Comparison of ENCODE assay signal across 9 mouse cellular contexts in the genomic region with DNA sequence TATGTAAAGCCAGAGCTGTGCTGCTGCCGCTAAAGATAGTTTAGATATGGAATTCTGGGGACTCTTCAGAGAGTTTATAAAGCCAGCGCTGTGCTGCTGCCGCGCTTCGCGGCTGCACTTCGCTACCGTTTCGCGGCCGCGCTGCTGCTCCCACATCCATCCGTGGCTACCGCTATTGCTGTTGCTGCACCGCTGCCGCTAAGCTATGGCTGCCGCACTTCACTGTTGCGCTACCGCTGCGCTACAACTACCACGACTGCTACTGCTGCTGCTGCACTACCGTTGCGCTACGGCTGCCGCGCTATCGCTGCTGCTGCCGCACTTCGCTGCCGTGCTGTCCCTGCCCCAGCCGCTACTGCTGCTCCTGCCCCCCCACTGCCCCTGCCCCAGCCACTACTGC. TPM values are rescaled to one million over a fixed set of nuclear protein-coding genes. Genes with fewer than 3 reads are reported as not detected.
DNase-seq lines count a peak whose midpoint lies in the region; ATAC-seq lines count a peak whose summit lies in the region.
"Had no signal": no experiment of that assay in that cellular context is flagged by ENCODE, and none has a peak within 500 bp of the region (broad histone marks: within the 10 kb centered on the region; RNA-seq: fewer than 3 reads in every experiment).

No protein-coding gene starts in this region.

- no peak for ATAC-seq in heart, embryonic 14.5 days (ENCODE audit: insufficient number of reproducible peaks, insufficient read depth, low FRiP score, low read depth)
- peak; percentile 61; the same call in 1 of the 2 replicates for ATAC-seq in forebrain, embryonic 13.5 days
- ATAC-seq: Patski had no signal

- peak overlapping the region in 1 of 2 experiments; percentile 21; a peak in 1 of 4 replicates for H3K4me3 ChIP-seq in heart, embryonic 14.5 days (ENCODE audit: control insufficient read depth in 1 of 2, insufficient read depth in 1 of 2, low read depth in 1 of 2, low read length in 2 of 2)
- H3K4me3 ChIP-seq in forebrain, embryonic 13.5 days: peak overlapping the region; percentile 14; the same call in 1 of the 2 replicates

- DNase-seq in heart, adult 18-20 months: no peak
- DNase-seq in ES-CJ7 (ENCODE audit: low read depth, low spot score): peak; percentile 64
- peak; percentile 45 for DNase-seq in mesoderm, embryonic 11.5 days (ENCODE audit: low read depth, low spot score)
- no peak for DNase-seq in ovary, adult 18-20 months (ENCODE audit: low spot score)
- no peak for DNase-seq in layer of hippocampus, postnatal 14 days (ENCODE audit: low spot score in 2 of 2)
- no peak for DNase-seq in gastrocnemius, postnatal 4 days (ENCODE audit: low spot score in 2 of 2)

- H3K4me1 ChIP-seq in heart, embryonic 14.5 days (ENCODE audit: control insufficient read depth in 2 of 2, insufficient read depth in 2 of 2, low read length in 2 of 2): no peaks in the 10 kb centered on the region
- H3K4me1 ChIP-seq in forebrain, embryonic 13.5 days: no peaks in the 10 kb centered on the region

- no peak overlapping the region for H3K9ac ChIP-seq in heart, embryonic 14.5 days (ENCODE audit: low read length)
- no peak overlapping the region for H3K9ac ChIP-seq in forebrain, embryonic 13.5 days

- peaks cover 40% of the 10 kb centered on the region for H3K27me3 ChIP-seq in heart, embryonic 14.5 days (ENCODE audit: control insufficient read depth, insufficient read depth, low read length)
- peaks cover 55% of the 10 kb centered on the region for H3K27me3 ChIP-seq in forebrain, embryonic 13.5 days

- H3K27ac ChIP-seq in heart, embryonic 14.5 days (replicated peaks in 1 of 2; ENCODE audit: control insufficient read depth in 1 of 2, insufficient read depth in 1 of 2, low read depth in 2 of 2, low read length in 2 of 2): no peak overlapping the region
- no peak overlapping the region for H3K27ac ChIP-seq in forebrain, embryonic 13.5 days

- no peaks in the 10 kb centered on the region for H3K36me3 ChIP-seq in heart, embryonic 14.5 days (ENCODE audit: control insufficient read depth, insufficient read depth, low read length)
- H3K36me3 ChIP-seq in forebrain, embryonic 13.5 days (ENCODE audit: poor library complexity, severe bottlenecking): no peaks in the 10 kb centered on the region

- H3K4me2 ChIP-seq in heart, embryonic 14.5 days (ENCODE audit: low read length): peak overlapping the region; percentile 29; the same call in 1 of the 2 replicates
- H3K4me2 ChIP-seq in forebrain, embryonic 13.5 days: peak overlapping the region; percentile 40

- WGBS in heart, embryonic 14.5 days: 62% methylated on average over 31 of the region's 31 CpGs
- 67% methylated on average over 31 of the region's 31 CpGs for WGBS in forebrain, embryonic 13.5 days

- peaks cover 20% of the 10 kb centered on the region for H3K9me3 ChIP-seq in heart, embryonic 14.5 days (ENCODE audit: control insufficient read depth, low read length)
- peaks cover 10% of the 10 kb centered on the region for H3K9me3 ChIP-seq in forebrain, embryonic 13.5 days (replicated peaks)

RNA-seq across cellular contexts. Expression of a gene that starts 30.1 kb away (rescaled TPM):
- 0.08 and 0.11 TPM in 2 replicates for polyA plus RNA-seq in heart, embryonic 14.5 days (2014; fragmentation: Nextera tagmentation; extraction: Ambion mirVana)
- total RNA-seq in heart, adult 18-20 months (2021): under 1 TPM; 0.15 TPM
- 1.7 and 2.1 TPM in 2 replicates for polyA plus RNA-seq in forebrain, embryonic 13.5 days (2015; fragmentation: Nextera tagmentation; extraction: Ambion mirVana)
- total RNA-seq in layer of hippocampus, postnatal 14 days (2021): 100 to 1,000 TPM; 248 to 271 TPM
- total RNA-seq in gastrocnemius, postnatal 4 days (2021): under 1 TPM in 1 of 2 experiments, not detected in 1; 0.15 TPM
- polyA plus RNA-seq: Patski had no signal

Comparison
In these comparisons a context has a peak if more than half of its experiments do, and no peak if none do; other contexts are left out.
1. DNase-seq: peak in ES-CJ7 (single experiment) and mesoderm, embryonic 11.5 days (single experiment); none in heart, adult 18-20 months (0 of 2), ovary, adult 18-20 months (single experiment), layer of hippocampus, postnatal 14 days (0 of 2) and gastrocnemius, postnatal 4 days (0 of 2).
2. RNA of a gene that starts 30.1 kb away (total RNA-seq): 248 to 271 TPM in layer of hippocampus, postnatal 14 days; 0.15 TPM in heart, adult 18-20 months and 0.15 TPM in gastrocnemius, postnatal 4 days; every median in the first group is over 100 times any median in the second.